Mouse (Mus musculus): ENCODE measurements around the gene Nup210l. TPM values are rescaled to one million over a fixed set of nuclear protein-coding genes. Genes with fewer than 3 reads are reported as not detected.

The Nup210l gene
- polyA plus RNA-seq, 1 experiment from 2014 or later: 0.22 TPM

DNA sequence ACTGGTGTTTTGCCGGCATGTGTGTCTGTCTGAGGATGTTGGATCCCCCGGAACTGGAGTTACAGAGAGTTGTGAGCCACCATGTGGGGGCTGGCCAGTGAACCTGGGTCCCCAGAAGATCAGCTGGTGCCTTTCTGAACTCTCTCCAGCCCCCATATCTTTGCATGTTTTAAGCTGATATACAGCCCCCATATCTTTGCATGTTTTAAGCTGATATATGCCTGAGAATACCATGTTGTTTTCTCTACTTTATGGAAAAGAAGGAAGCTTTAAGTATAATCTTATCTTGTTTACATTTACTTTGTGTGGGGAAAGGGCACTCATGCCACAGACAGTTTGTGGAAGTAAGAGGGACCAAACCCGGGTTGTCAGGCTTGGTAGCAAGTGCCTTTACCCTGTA is 75.6 kb downstream of the Nup210l start:
- WGBS: 77% methylated on average over 3 of the region's 3 CpGs
- Histone ChIP-seq H3K9me3 (ENCODE audit: control insufficient read depth, low read length) (no peaks in the 10 kb centered on the region), H3K4me2 (ENCODE audit: low read length) (no peak overlapping the region), H3K4me3 (replicated peaks; ENCODE audit: low read length) (no peak overlapping the region), H3K36me3 (ENCODE audit: control insufficient read depth, insufficient read depth) (no peaks in the 10 kb centered on the region), H3K4me1 (replicated peaks; ENCODE audit: control insufficient read depth, insufficient read depth, low read length) (no peaks in the 10 kb centered on the region), H3K27me3 (replicated peaks; ENCODE audit: control insufficient read depth, insufficient read depth, low read length) (no peaks in the 10 kb centered on the region), H3K27ac (ENCODE audit: low read length) (no peak overlapping the region), H3K9ac (replicated peaks; ENCODE audit: low read depth, low read length) (no peak overlapping the region)
- ATAC-seq: no peak

DNA sequence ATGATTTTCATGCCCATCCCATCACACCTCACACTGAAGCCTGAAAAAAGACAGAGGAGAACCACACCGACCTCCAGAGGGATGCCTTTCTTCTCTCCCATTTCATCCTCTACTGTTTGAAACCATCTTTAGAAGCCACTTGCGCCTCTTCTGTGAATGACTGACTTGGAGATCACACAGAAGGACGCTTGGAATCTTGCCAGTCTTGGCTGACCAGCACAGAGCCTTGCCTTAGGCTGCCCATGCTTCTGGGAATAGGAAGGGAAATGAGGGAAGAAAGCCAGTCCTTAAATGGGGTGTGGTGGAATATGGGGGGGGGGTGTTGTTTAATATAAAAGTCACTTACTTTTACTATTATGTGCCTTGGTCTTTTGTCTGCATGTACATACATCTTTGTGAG is 79.6 kb downstream of the Nup210l start:
- H3K4me2 ChIP-seq (ENCODE audit: low read length): no peak overlapping the region
- H3K27me3 ChIP-seq (replicated peaks; ENCODE audit: control insufficient read depth, insufficient read depth, low read length): no peaks in the 10 kb centered on the region
- H3K36me3 ChIP-seq (ENCODE audit: control insufficient read depth, insufficient read depth): no peaks in the 10 kb centered on the region
- no peak overlapping the region for H3K27ac ChIP-seq (ENCODE audit: low read length)
- no peaks in the 10 kb centered on the region for H3K4me1 ChIP-seq (replicated peaks; ENCODE audit: control insufficient read depth, insufficient read depth, low read length)
- ATAC-seq: no peak
- H3K9me3 ChIP-seq (ENCODE audit: control insufficient read depth, low read length): no peaks in the 10 kb centered on the region
- H3K9ac ChIP-seq (replicated peaks; ENCODE audit: low read depth, low read length): no peak overlapping the region
- H3K4me3 ChIP-seq (replicated peaks; ENCODE audit: low read length): no peak overlapping the region
- 63% methylated on average over 3 of the region's 3 CpGs for WGBS

- Histone ChIP-seq H3K27me3 (replicated peaks; ENCODE audit: control insufficient read depth, insufficient read depth, low read length) (no peaks in the 10 kb centered on the region), H3K4me3 (replicated peaks; ENCODE audit: low read length) (no peak overlapping the region), H3K9me3 (ENCODE audit: control insufficient read depth, low read length) (no peaks in the 10 kb centered on the region), H3K36me3 (ENCODE audit: control insufficient read depth, insufficient read depth) (no peaks in the 10 kb centered on the region), H3K4me2 (ENCODE audit: low read length) (no peak overlapping the region), H3K27ac (ENCODE audit: low read length) (no peak overlapping the region), H3K9ac (replicated peaks; ENCODE audit: low read depth, low read length) (no peak overlapping the region), H3K4me1 (replicated peaks; ENCODE audit: control insufficient read depth, insufficient read depth, low read length) (no peaks in the 10 kb centered on the region)
- ATAC-seq: no peak
- WGBS: 82% methylated on average over 11 of the region's 11 CpGs
Measured at GRCm38 (mm10) chr3:90190859-90191510, 87.1 kb downstream of the Nup210l start.

DNA sequence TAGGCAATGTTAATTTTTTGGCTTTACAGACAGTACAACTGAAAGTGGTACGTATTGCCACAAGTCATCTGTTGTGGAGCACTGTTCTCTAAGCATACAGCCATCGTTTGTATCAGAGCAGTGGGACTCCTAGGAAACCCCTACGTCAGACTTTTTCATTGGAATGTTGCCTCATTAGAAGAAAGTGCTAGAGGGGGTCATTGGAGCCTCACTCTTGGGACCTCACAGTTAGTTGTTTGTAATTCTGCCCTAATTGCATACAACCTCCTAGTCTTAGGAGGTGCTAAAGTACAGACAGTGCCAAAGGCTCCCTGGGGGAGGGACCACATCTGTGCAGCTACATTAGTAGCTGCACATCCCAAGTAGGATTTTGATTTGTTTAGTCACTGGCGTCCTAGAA is 90.8 kb downstream of the Nup210l start:
- no peak overlapping the region for H3K4me2 ChIP-seq (ENCODE audit: low read length)
- no peaks in the 10 kb centered on the region for H3K27me3 ChIP-seq (replicated peaks; ENCODE audit: control insufficient read depth, insufficient read depth, low read length)
- no peak overlapping the region for H3K27ac ChIP-seq (ENCODE audit: low read length)
- WGBS: 20% methylated on average over 4 of the region's 4 CpGs
- H3K9me3 ChIP-seq (ENCODE audit: control insufficient read depth, low read length): no peaks in the 10 kb centered on the region
- H3K4me3 ChIP-seq (replicated peaks; ENCODE audit: low read length): no peak overlapping the region
- no peaks in the 10 kb centered on the region for H3K36me3 ChIP-seq (ENCODE audit: control insufficient read depth, insufficient read depth)
- H3K9ac ChIP-seq (replicated peaks; ENCODE audit: low read depth, low read length): no peak overlapping the region
- no peak for ATAC-seq
- H3K4me1 ChIP-seq (replicated peaks; ENCODE audit: control insufficient read depth, insufficient read depth, low read length): no peaks in the 10 kb centered on the region

DNA sequence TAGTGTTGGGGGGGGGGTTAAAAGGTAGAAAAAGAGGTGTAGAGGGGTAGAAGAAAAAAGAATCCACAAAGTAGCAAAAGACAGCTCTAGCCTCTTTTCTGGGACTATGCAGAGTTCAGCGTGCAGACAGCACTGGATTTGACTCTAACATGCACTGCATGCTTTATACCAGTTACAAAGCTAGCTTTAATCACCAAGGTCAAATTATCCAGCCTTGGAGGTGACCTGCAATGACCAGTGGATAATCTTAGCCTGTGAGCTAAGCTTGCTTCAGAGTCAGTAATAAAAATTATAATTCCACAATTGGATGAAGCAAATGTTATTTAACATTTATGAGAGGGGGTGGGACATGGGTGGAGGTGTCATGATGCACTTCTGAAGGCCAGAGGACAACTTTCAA is 91.7 kb downstream of the Nup210l start:
- H3K27ac ChIP-seq (ENCODE audit: low read length): no peak overlapping the region
- H3K9me3 ChIP-seq (ENCODE audit: control insufficient read depth, low read length): no peaks in the 10 kb centered on the region
- no peak for ATAC-seq
- H3K9ac ChIP-seq (replicated peaks; ENCODE audit: low read depth, low read length): no peak overlapping the region
- no peak overlapping the region for H3K4me2 ChIP-seq (ENCODE audit: low read length)
- H3K4me1 ChIP-seq (replicated peaks; ENCODE audit: control insufficient read depth, insufficient read depth, low read length): no peaks in the 10 kb centered on the region
- no peaks in the 10 kb centered on the region for H3K27me3 ChIP-seq (replicated peaks; ENCODE audit: control insufficient read depth, insufficient read depth, low read length)
- 77% methylated on average over 1 of the region's 1 CpGs for WGBS
- H3K4me3 ChIP-seq (replicated peaks; ENCODE audit: low read length): no peak overlapping the region
- no peaks in the 10 kb centered on the region for H3K36me3 ChIP-seq (ENCODE audit: control insufficient read depth, insufficient read depth)

DNA sequence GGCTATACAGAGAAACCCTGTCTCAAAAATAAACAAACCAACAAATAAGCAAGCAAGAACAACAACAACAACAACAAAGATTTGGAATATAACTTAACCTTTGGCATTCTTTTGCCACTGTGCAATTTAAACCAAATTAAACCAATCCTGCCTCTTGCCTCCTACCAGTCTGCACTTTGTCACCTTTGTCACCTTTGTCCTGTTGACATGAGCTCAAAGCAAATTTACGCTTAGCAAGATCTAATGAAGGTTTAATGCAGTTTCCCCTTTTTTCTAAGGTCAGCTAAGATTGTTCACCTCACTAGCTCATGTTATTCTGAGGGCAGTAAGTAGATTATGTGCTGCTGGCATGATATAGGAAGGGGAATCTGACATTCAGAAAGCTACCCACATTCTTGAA is 93.6 kb downstream of the Nup210l start:
- WGBS: 78% methylated on average over 1 of the region's 1 CpGs
- no peak overlapping the region for H3K4me3 ChIP-seq (replicated peaks; ENCODE audit: low read length)

GRCm38 (mm10) chr3:90202884-90203283 is 99.0 kb downstream of the Nup210l start:
- H3K4me1 ChIP-seq (replicated peaks; ENCODE audit: control insufficient read depth, insufficient read depth, low read length): no peaks in the 10 kb centered on the region
- WGBS: 12% methylated on average over 1 of the region's 1 CpGs

More for the DNA sequence above, 93.6 kb downstream of the Nup210l start:
- no peak for ATAC-seq
- H3K36me3 ChIP-seq (ENCODE audit: control insufficient read depth, insufficient read depth): no peaks in the 10 kb centered on the region
- no peaks in the 10 kb centered on the region for H3K9me3 ChIP-seq (ENCODE audit: control insufficient read depth, low read length)
- no peaks in the 10 kb centered on the region for H3K27me3 ChIP-seq (replicated peaks; ENCODE audit: control insufficient read depth, insufficient read depth, low read length)
- no peaks in the 10 kb centered on the region for H3K4me1 ChIP-seq (replicated peaks; ENCODE audit: control insufficient read depth, insufficient read depth, low read length)
- no peak overlapping the region for H3K4me2 ChIP-seq (ENCODE audit: low read length)
- H3K27ac ChIP-seq (ENCODE audit: low read length): no peak overlapping the region
- H3K9ac ChIP-seq (replicated peaks; ENCODE audit: low read depth, low read length): no peak overlapping the region

GRCm38 (mm10) chr3:90203619-90204018 is 99.7 kb downstream of the Nup210l start:
- H3K36me3 ChIP-seq (ENCODE audit: control insufficient read depth, insufficient read depth): peaks cover 7% of the 10 kb centered on the region; the same call in 1 of the 2 replicates
- H3K27me3 ChIP-seq (replicated peaks; ENCODE audit: control insufficient read depth, insufficient read depth, low read length): no peaks in the 10 kb centered on the region
- H3K27ac ChIP-seq (ENCODE audit: low read length): no peak overlapping the region
- no peak for ATAC-seq
- no peaks in the 10 kb centered on the region for H3K4me1 ChIP-seq (replicated peaks; ENCODE audit: control insufficient read depth, insufficient read depth, low read length)
- no peak overlapping the region for H3K4me3 ChIP-seq (replicated peaks; ENCODE audit: low read length)
- no peaks in the 10 kb centered on the region for H3K9me3 ChIP-seq (ENCODE audit: control insufficient read depth, low read length)
- H3K4me2 ChIP-seq (ENCODE audit: low read length): no peak overlapping the region
- no peak overlapping the region for H3K9ac ChIP-seq (replicated peaks; ENCODE audit: low read depth, low read length)
- WGBS: 71% methylated on average over 5 of the region's 5 CpGs

More at GRCm38 (mm10) chr3:90202884-90203283, 99.0 kb downstream of the Nup210l start:
- no peak for ATAC-seq
- Histone ChIP-seq H3K9me3 (ENCODE audit: control insufficient read depth, low read length) (no peaks in the 10 kb centered on the region), H3K27ac (ENCODE audit: low read length) (no peak overlapping the region), H3K4me2 (ENCODE audit: low read length) (no peak overlapping the region), H3K27me3 (replicated peaks; ENCODE audit: control insufficient read depth, insufficient read depth, low read length) (no peaks in the 10 kb centered on the region), H3K4me3 (replicated peaks; ENCODE audit: low read length) (no peak overlapping the region), H3K36me3 (ENCODE audit: control insufficient read depth, insufficient read depth) (0 out of 2 replicates have a peak, but pooled peaks cover 3% of the 10 kb centered on the region), H3K9ac (replicated peaks; ENCODE audit: low read depth, low read length) (no peak overlapping the region)

- WGBS: 96% methylated on average over 2 of the region's 2 CpGs
- no peak for ATAC-seq
Measured at GRCm38 (mm10) chr3:90204582-90204981, 100.7 kb downstream of the Nup210l start.

DNA sequence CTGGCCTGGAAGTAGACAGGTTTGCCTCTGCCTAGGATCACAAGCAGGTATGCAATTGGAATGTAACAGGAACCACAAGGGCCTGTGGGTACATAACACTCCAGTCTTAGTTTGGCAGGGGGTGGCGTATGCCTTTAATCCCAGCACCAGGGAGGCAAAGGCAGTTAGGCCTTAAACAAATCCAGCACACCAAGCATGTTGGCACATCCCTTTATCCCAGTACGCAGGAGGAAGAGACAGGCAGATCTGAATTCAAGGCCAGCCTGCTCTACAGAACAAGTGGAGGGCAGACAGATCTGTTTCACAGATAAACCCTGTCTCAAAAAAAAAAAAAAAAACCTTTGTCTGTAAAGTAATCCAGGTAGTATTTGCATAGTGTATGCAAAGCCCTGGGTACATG is 104.7 kb downstream of the Nup210l start:
- no peak overlapping the region for H3K27ac ChIP-seq (ENCODE audit: low read length)
- no peak overlapping the region for H3K9ac ChIP-seq (replicated peaks; ENCODE audit: low read depth, low read length)
- no peaks in the 10 kb centered on the region for H3K27me3 ChIP-seq (replicated peaks; ENCODE audit: control insufficient read depth, insufficient read depth, low read length)
- no peak overlapping the region for H3K4me3 ChIP-seq (replicated peaks; ENCODE audit: low read length)
- peaks cover 16% of the 10 kb centered on the region for H3K4me1 ChIP-seq (replicated peaks; ENCODE audit: control insufficient read depth, insufficient read depth, low read length)
- H3K9me3 ChIP-seq (ENCODE audit: control insufficient read depth, low read length): no peaks in the 10 kb centered on the region
- no peak for ATAC-seq
- H3K4me2 ChIP-seq (ENCODE audit: low read length): no peak overlapping the region
- H3K36me3 ChIP-seq (ENCODE audit: control insufficient read depth, insufficient read depth): peaks cover 28% of the 10 kb centered on the region
- 91% methylated on average over 2 of the region's 2 CpGs for WGBS

More at GRCm38 (mm10) chr3:90204582-90204981, 100.7 kb downstream of the Nup210l start:
- Histone ChIP-seq H3K4me1 (replicated peaks; ENCODE audit: control insufficient read depth, insufficient read depth, low read length) (no peaks in the 10 kb centered on the region), H3K4me2 (ENCODE audit: low read length) (no peak overlapping the region), H3K4me3 (replicated peaks; ENCODE audit: low read length) (no peak overlapping the region), H3K9ac (replicated peaks; ENCODE audit: low read depth, low read length) (no peak overlapping the region), H3K36me3 (ENCODE audit: control insufficient read depth, insufficient read depth) (peaks cover 7% of the 10 kb centered on the region; the same call in 1 of the 2 replicates), H3K9me3 (ENCODE audit: control insufficient read depth, low read length) (no peaks in the 10 kb centered on the region), H3K27me3 (replicated peaks; ENCODE audit: control insufficient read depth, insufficient read depth, low read length) (no peaks in the 10 kb centered on the region), H3K27ac (ENCODE audit: low read length) (no peak overlapping the region)
